Mouse (Mus musculus): ENCODE data around the gene Dnm2. TPM values are rescaled to one million over a fixed set of nuclear protein-coding genes. Genes with fewer than 3 reads are reported as not detected.
A peak's percentile ranks its signal among the peaks of the same experiment; 100 is the strongest.

The Dnm2 gene
- polyA plus RNA-seq, 1 experiment from 2014 or later: 76.0 TPM

DNA sequence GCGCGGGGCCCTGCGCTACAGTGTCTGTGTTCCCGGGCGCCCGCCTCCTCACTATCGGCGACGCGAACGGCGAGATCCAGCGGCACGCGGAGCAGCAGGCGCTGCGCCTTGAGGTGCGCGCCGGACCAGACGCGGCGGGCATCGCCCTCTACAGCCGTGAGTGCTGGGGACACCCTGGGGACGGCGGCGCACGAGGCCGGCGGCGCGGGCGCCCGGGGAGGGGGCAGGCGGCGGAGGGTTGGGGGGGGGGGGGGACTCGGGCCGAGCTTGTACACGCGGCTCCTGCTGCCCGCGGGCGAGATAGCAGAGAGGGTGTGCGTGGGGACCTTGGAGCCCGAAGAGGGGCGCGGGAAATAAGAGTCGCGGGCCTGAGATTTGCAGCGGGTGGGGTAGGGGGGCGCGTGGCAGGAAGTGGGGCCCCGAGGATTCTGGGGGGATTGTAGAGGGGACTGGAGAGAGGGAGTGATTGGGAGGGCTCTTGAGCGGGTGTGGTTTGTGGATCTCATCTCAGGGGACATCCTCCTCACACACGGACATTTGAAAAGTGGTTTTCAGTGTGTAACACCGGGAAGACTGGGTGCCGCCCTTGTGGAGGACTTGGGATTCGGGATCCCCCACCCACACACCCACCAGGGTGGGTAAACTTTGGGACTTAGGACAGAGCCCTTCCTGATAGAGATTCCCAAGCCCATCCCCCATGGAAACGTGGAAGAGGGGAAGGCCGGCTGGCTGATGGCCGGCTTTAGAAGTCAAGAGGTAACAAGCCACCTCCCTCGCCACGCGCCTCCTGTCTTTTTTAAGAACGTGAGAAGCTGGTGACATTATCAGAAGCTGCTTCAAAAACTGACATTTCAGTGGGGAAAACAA, 122.6 kb downstream of the Dnm2 start:
- Histone ChIP-seq H3K4me2 (replicated peaks; ENCODE audit: low read depth) (peak overlapping the region; percentile 83), H3K9me3 (ENCODE audit: control insufficient read depth, low read length) (no peaks in the 10 kb centered on the region), H3K36me3 (ENCODE audit: control insufficient read depth, insufficient read depth, low read length) (no peaks in the 10 kb centered on the region), H3K4me3 (ENCODE audit: low read depth, low read length) (peak overlapping the region; percentile 77), H3K4me1 (replicated peaks; ENCODE audit: control insufficient read depth, insufficient read depth) (peaks cover 3% of the 10 kb centered on the region; the same call in 1 of the 2 replicates), H3K27ac (replicated peaks) (peak overlapping the region; percentile 98), H3K9ac (ENCODE audit: low read length) (peak overlapping the region; percentile 95), H3K27me3 (ENCODE audit: control insufficient read depth, insufficient read depth, low read length) (no peaks in the 10 kb centered on the region)
- peak; percentile 36 for ATAC-seq (ENCODE audit: low FRiP score, low TSS enrichment)
- WGBS: under 1% methylated on average over 44 of the region's 66 CpGs
- TF ChIP-seq EP300 (optimal IDR thresholded peaks at IDR 0.05) (no peak), CTCF (IDR thresholded peaks at IDR 0.05; ENCODE audit: low read depth) (peak; percentile 46)
- peak; percentile 76 for DNase-seq (ENCODE audit: low spot score)

DNA sequence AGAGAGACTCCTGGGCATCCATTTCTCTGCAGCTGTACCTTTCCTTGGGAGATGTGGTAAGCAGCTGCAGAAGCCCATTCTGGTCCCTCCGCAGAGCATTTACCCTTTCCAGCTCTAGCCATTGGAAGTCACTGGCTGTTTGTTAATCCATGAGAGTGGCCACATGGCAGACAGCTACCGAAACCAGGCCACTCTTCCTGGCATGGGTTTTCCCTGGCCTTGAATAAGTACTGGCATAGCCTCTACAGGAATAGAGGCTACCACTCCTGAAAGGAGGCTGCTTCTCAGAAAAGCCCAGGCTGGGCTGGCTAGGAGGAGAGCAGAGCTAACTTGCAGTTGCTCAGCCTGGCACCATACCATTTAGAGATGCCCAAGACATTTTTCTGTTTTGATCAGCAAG, 126.3 kb downstream of the Dnm2 start:
- ATAC-seq (ENCODE audit: low FRiP score, low TSS enrichment): no peak
- H3K4me3 ChIP-seq (ENCODE audit: low read depth, low read length): no peak overlapping the region
- no peak overlapping the region for H3K9ac ChIP-seq (ENCODE audit: low read length)
- H3K36me3 ChIP-seq (ENCODE audit: control insufficient read depth, insufficient read depth, low read length): no peaks in the 10 kb centered on the region
- 92% methylated on average over 2 of the region's 2 CpGs for WGBS
- no peaks in the 10 kb centered on the region for H3K9me3 ChIP-seq (ENCODE audit: control insufficient read depth, low read length)
- H3K27me3 ChIP-seq (ENCODE audit: control insufficient read depth, insufficient read depth, low read length): no peaks in the 10 kb centered on the region
- H3K4me1 ChIP-seq (replicated peaks; ENCODE audit: control insufficient read depth, insufficient read depth): peaks cover 3% of the 10 kb centered on the region; the same call in 1 of the 2 replicates
- H3K4me2 ChIP-seq (replicated peaks; ENCODE audit: low read depth): no peak overlapping the region
- H3K27ac ChIP-seq (replicated peaks): no peak overlapping the region
- no peak for TF ChIP-seq EP300 (optimal IDR thresholded peaks at IDR 0.05)
- TF ChIP-seq CTCF (IDR thresholded peaks at IDR 0.05; ENCODE audit: low read depth): no peak
- no peak for DNase-seq (ENCODE audit: low spot score)

DNA sequence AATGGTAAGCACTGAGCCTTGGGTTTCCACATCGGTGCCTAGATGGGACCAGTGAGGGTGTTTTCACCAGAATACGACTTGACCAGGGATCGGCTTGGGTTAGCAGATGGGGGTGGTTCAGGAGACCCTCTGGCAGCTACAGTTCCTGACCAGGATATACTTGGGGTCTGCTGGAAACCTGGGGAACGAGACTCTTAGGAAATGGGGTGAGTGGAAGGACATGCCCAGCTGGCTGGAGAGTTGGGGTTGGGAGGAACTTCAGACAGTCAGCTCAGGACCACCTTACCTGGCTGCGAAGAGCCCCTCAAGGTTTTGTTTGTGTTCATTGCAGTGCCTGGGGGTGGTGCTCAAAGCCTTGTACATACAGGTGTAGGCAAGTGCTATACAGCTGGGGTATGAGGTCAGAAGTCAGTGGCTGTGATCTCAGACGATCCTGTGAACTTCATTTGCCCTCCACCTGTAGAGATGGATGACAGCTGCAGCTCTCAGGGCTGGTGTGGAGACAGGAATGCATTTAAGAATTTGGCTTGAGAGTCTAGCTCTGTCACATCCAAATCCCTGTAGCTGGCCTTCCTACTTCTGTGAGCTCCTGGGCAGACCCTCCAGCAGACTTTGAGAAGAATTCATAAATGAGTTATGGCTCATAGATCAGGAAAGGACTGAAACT, 129.0 kb downstream of the Dnm2 start:
- Histone ChIP-seq H3K9me3 (ENCODE audit: control insufficient read depth, low read length) (no peaks in the 10 kb centered on the region), H3K9ac (ENCODE audit: low read length) (no peak overlapping the region), H3K4me1 (replicated peaks; ENCODE audit: control insufficient read depth, insufficient read depth) (no peaks in the 10 kb centered on the region), H3K4me2 (replicated peaks; ENCODE audit: low read depth) (no peak overlapping the region), H3K36me3 (ENCODE audit: control insufficient read depth, insufficient read depth, low read length) (no peaks in the 10 kb centered on the region), H3K27ac (replicated peaks) (no peak overlapping the region), H3K4me3 (ENCODE audit: low read depth, low read length) (no peak overlapping the region), H3K27me3 (ENCODE audit: control insufficient read depth, insufficient read depth, low read length) (no peaks in the 10 kb centered on the region)
- DNase-seq (ENCODE audit: low spot score) (no peak), ATAC-seq (ENCODE audit: low FRiP score, low TSS enrichment) (no peak)
- 78% methylated on average over 6 of the region's 6 CpGs for whole genome bisulfite sequencing
- TF ChIP-seq CTCF (IDR thresholded peaks at IDR 0.05; ENCODE audit: low read depth): no peak
- no peak for TF ChIP-seq EP300 (optimal IDR thresholded peaks at IDR 0.05)

DNA sequence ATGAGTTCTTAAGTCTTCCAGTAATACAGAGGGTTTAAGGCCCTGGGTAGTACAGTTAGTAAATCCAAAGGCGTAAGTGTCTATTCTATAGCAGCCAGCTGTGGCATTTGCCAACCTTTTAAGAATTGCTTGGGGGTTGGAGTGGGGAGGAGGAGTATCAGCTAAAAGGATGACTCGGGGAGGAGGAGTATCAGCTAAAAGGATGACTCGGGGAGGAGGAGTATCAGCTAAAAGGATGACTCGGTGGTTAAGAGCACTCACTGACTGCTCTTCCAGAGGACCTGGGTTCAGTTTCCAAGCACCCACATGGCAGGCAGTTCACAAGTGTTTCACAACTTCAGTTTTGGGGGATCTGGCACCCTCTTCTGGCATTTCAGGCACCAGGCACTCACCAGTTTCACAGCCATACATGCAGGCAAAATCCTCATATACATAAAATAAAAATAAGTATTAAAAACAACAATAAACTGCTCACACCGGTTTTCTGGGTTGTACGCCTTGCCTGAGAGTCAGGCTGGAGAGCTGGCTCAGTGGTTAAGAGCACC, 130.6 kb downstream of the Dnm2 start:
- no peak overlapping the region for H3K9ac ChIP-seq (ENCODE audit: low read length)
- no peaks in the 10 kb centered on the region for H3K36me3 ChIP-seq (ENCODE audit: control insufficient read depth, insufficient read depth, low read length)
- ATAC-seq (ENCODE audit: low FRiP score, low TSS enrichment) (no peak), DNase-seq (ENCODE audit: low spot score) (no peak)
- WGBS: 87% methylated on average over 6 of the region's 6 CpGs
- TF ChIP-seq EP300 (optimal IDR thresholded peaks at IDR 0.05): no peak
- peak; percentile 32 for TF ChIP-seq CTCF (IDR thresholded peaks at IDR 0.05; ENCODE audit: low read depth)
- no peaks in the 10 kb centered on the region for H3K27me3 ChIP-seq (ENCODE audit: control insufficient read depth, insufficient read depth, low read length)
- no peak overlapping the region for H3K4me3 ChIP-seq (ENCODE audit: low read depth, low read length)
- H3K4me2 ChIP-seq (replicated peaks; ENCODE audit: low read depth): no peak overlapping the region
- no peaks in the 10 kb centered on the region for H3K9me3 ChIP-seq (ENCODE audit: control insufficient read depth, low read length)
- H3K27ac ChIP-seq (replicated peaks): no peak overlapping the region
- H3K4me1 ChIP-seq (replicated peaks; ENCODE audit: control insufficient read depth, insufficient read depth): no peaks in the 10 kb centered on the region

DNA sequence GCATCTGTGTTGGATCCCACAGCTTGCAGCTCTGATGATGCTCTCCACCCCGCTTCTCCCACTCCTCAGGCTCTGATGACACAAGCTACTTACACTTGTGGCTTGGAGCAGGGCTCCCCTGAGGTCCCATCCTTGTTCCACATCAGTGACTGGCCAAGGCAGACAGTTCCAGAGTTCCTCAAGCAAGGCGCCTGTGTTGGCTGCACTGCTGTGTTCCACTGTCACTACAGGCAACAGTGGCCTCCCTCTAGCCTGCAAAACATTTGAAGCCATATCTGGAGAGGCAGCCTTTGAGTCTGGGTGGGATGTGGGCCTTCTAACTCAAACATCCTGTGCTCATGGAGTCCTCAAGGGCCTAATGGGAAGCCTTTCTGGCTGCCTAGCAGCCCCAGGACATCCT, 132.3 kb downstream of the Dnm2 start:
- peak overlapping the region; percentile 13; the same call in 1 of the 2 replicates for H3K9ac ChIP-seq (ENCODE audit: low read length)
- no peak overlapping the region for H3K4me2 ChIP-seq (replicated peaks; ENCODE audit: low read depth)
- H3K4me3 ChIP-seq (ENCODE audit: low read depth, low read length): no peak overlapping the region
- 71% methylated on average over 2 of the region's 2 CpGs for WGBS
- H3K27ac ChIP-seq (replicated peaks): no peak overlapping the region
- H3K27me3 ChIP-seq (ENCODE audit: control insufficient read depth, insufficient read depth, low read length): no peaks in the 10 kb centered on the region
- no peak for ATAC-seq (ENCODE audit: low FRiP score, low TSS enrichment)
- no peaks in the 10 kb centered on the region for H3K4me1 ChIP-seq (replicated peaks; ENCODE audit: control insufficient read depth, insufficient read depth)
- no peak for DNase-seq (ENCODE audit: low spot score)
- no peaks in the 10 kb centered on the region for H3K9me3 ChIP-seq (ENCODE audit: control insufficient read depth, low read length)
- H3K36me3 ChIP-seq (ENCODE audit: control insufficient read depth, insufficient read depth, low read length): no peaks in the 10 kb centered on the region
- TF ChIP-seq EP300 (optimal IDR thresholded peaks at IDR 0.05): no peak
- no peak for TF ChIP-seq CTCF (IDR thresholded peaks at IDR 0.05; ENCODE audit: low read depth)

Small RNA genes within 50 kb of the gene (microRNA-seq; reads per million reads assigned to microRNA genes)
- gene Mir199a-1: 8.4 reads per million, percentile 14 among the genes with 10 or more reads in this experiment

Other genes with a start within 250 kb of the Dnm2 start
- gene Keap1, start 185.5 kb upstream of the Dnm2 start, polyA plus RNA-seq (2015; fragmentation: Nextera tagmentation; extraction: Ambion mirVana): 37.2 and 40.8 TPM in 2 replicates
- 4.7 and 5.0 TPM in 2 replicates for gene S1pr5, start 176.5 kb upstream of the Dnm2 start, polyA plus RNA-seq (2015; fragmentation: Nextera tagmentation; extraction: Ambion mirVana)
- gene Atg4d, start 159.6 kb upstream of the Dnm2 start, polyA plus RNA-seq (2015; fragmentation: Nextera tagmentation; extraction: Ambion mirVana): 38.6 and 41.7 TPM in 2 replicates
- 6.7 and 7.9 TPM in 2 replicates for gene Kri1, start 136.9 kb upstream of the Dnm2 start, polyA plus RNA-seq (2015; fragmentation: Nextera tagmentation; extraction: Ambion mirVana)
- 23.1 and 28.0 TPM in 2 replicates for gene Cdkn2d, start 133.5 kb upstream of the Dnm2 start, polyA plus RNA-seq (2015; fragmentation: Nextera tagmentation; extraction: Ambion mirVana)
- 84.9 and 90.6 TPM in 2 replicates for gene Ap1m2, start 112.6 kb upstream of the Dnm2 start, polyA plus RNA-seq (2015; fragmentation: Nextera tagmentation; extraction: Ambion mirVana)
- 55.2 and 62.6 TPM in 2 replicates for gene Slc44a2, start 104.2 kb upstream of the Dnm2 start, polyA plus RNA-seq (2015; fragmentation: Nextera tagmentation; extraction: Ambion mirVana)
- 41.4 and 45.2 TPM in 2 replicates for gene Ilf3, start 57.0 kb upstream of the Dnm2 start, polyA plus RNA-seq (2015; fragmentation: Nextera tagmentation; extraction: Ambion mirVana)
- 27.9 and 30.8 TPM in 2 replicates for gene Qtrt1, start 13.1 kb upstream of the Dnm2 start, polyA plus RNA-seq (2015; fragmentation: Nextera tagmentation; extraction: Ambion mirVana)
- gene Tmed1, start 85.3 kb downstream of the Dnm2 start, polyA plus RNA-seq (2015; fragmentation: Nextera tagmentation; extraction: Ambion mirVana): 40.7 and 41.0 TPM in 2 replicates
- 1.8 and 2.0 TPM in 2 replicates for gene AB124611, start 101.3 kb downstream of the Dnm2 start, polyA plus RNA-seq (2015; fragmentation: Nextera tagmentation; extraction: Ambion mirVana)
- 12.0 and 15.5 TPM in 2 replicates for gene Carm1, start 122.0 kb downstream of the Dnm2 start, polyA plus RNA-seq (2015; fragmentation: Nextera tagmentation; extraction: Ambion mirVana)
- 16.5 and 18.2 TPM in 2 replicates for gene Timm29, start 167.8 kb downstream of the Dnm2 start, polyA plus RNA-seq (2015; fragmentation: Nextera tagmentation; extraction: Ambion mirVana)
- 22.5 and 25.5 TPM in 2 replicates for gene Yipf2, start 167.9 kb downstream of the Dnm2 start, polyA plus RNA-seq (2015; fragmentation: Nextera tagmentation; extraction: Ambion mirVana)
- 27.2 and 29.0 TPM in 2 replicates for gene Smarca4, start 191.3 kb downstream of the Dnm2 start, polyA plus RNA-seq (2015; fragmentation: Nextera tagmentation; extraction: Ambion mirVana)

Data from stomach, postnatal 0 days (tissue).